Mouse (Mus musculus): ENCODE measurements around the gene Deup1.

The Deup1 gene

GRCm38 (mm10) chr9:15627785-15628287 lies at the start of gene Deup1:
TSS of gene Deup1 (minus strand) at chr9:15627933.
- no peak for DNase-seq (ENCODE audit: low read depth, low spot score)

- no peak for DNase-seq (ENCODE audit: low read depth, low spot score)
Measured at GRCm38 (mm10) chr9:15672251-15672650, 44.5 kb upstream of the Deup1 start.

GRCm38 (mm10) chr9:15670002-15670527 lies 42.3 kb upstream of the Deup1 start:
- peak; percentile 91 for DNase-seq (ENCODE audit: low read depth, low spot score)

GRCm38 (mm10) chr9:15669452-15669851 lies 41.7 kb upstream of the Deup1 start:
- DNase-seq (ENCODE audit: low read depth, low spot score), result no peak

GRCm38 (mm10) chr9:15664606-15665005 lies 36.9 kb upstream of the Deup1 start:
- no peak for DNase-seq (ENCODE audit: low read depth, low spot score)

GRCm38 (mm10) chr9:15659069-15659468 lies 31.3 kb upstream of the Deup1 start:
- no peak for DNase-seq (ENCODE audit: low read depth, low spot score)

- DNase-seq (ENCODE audit: low read depth, low spot score), result no peak
Measured at GRCm38 (mm10) chr9:15658236-15658785, 30.6 kb upstream of the Deup1 start.

GRCm38 (mm10) chr9:15653036-15653435 lies 25.3 kb upstream of the Deup1 start:
- DNase-seq (ENCODE audit: low read depth, low spot score), result peak; percentile 69

GRCm38 (mm10) chr9:15649977-15650376 lies 22.2 kb upstream of the Deup1 start:
- DNase-seq (ENCODE audit: low read depth, low spot score), result peak; percentile 13

GRCm38 (mm10) chr9:15627384-15627783 lies 349 bp downstream of the Deup1 start:
- no peak for DNase-seq (ENCODE audit: low read depth, low spot score)

- no peak for DNase-seq (ENCODE audit: low read depth, low spot score)
Measured at GRCm38 (mm10) chr9:15624739-15625138, 3.0 kb downstream of the Deup1 start.

- no peak for DNase-seq (ENCODE audit: low read depth, low spot score)
Measured at GRCm38 (mm10) chr9:15619767-15620166, 8.0 kb downstream of the Deup1 start.

- no peak for DNase-seq (ENCODE audit: low read depth, low spot score)
Measured at GRCm38 (mm10) chr9:15619020-15619590, 8.6 kb downstream of the Deup1 start.

- peak; percentile 54 for DNase-seq (ENCODE audit: low read depth, low spot score)
Measured at GRCm38 (mm10) chr9:15617061-15617460, 10.7 kb downstream of the Deup1 start.

GRCm38 (mm10) chr9:15616471-15616870 lies 11.3 kb downstream of the Deup1 start:
- no peak for DNase-seq (ENCODE audit: low read depth, low spot score)

GRCm38 (mm10) chr9:15609280-15609930 lies 18.3 kb downstream of the Deup1 start:
- DNase-seq (ENCODE audit: low read depth, low spot score), result peak; percentile 52

- DNase-seq (ENCODE audit: low read depth, low spot score), result no peak
Measured at GRCm38 (mm10) chr9:15607601-15608000, 20.1 kb downstream of the Deup1 start.

GRCm38 (mm10) chr9:15603156-15603555 lies 24.6 kb downstream of the Deup1 start:
- DNase-seq (ENCODE audit: low read depth, low spot score), result no peak

- DNase-seq (ENCODE audit: low read depth, low spot score), result no peak
Measured at GRCm38 (mm10) chr9:15600859-15601540, 26.7 kb downstream of the Deup1 start.

- DNase-seq (ENCODE audit: low read depth, low spot score), result no peak
Measured at GRCm38 (mm10) chr9:15600156-15600858, 27.4 kb downstream of the Deup1 start.

GRCm38 (mm10) chr9:15596598-15596997 lies 31.1 kb downstream of the Deup1 start:
- no peak for DNase-seq (ENCODE audit: low read depth, low spot score)

GRCm38 (mm10) chr9:15594148-15594547 lies 33.6 kb downstream of the Deup1 start:
- no peak for DNase-seq (ENCODE audit: low read depth, low spot score)

Data from A20 (cell line).